Mouse (Mus musculus) thymus, adult 2 months (tissue): ENCODE results near the gene Cdk17.

Source experiments
- CTCF ChIP-seq: fragments of 200-500 bp; IDR thresholded peaks from 2 replicates; pipeline ENCODE4 v1.5.1; 2012; ENCODE audit warnings: mild to moderate bottlenecking, control low read depth, low read length, moderate library complexity, borderline replicate concordance; ENCODE audit not compliant: control insufficient read depth, poor library complexity, insufficient read depth; ENCODE audit errors: extremely low read depth
- POLR2A ChIP-seq: fragments of 200-500 bp; IDR thresholded peaks from 2 replicates; pipeline ENCODE4 v1.6.1; 2012; ENCODE audit warnings: mild to moderate bottlenecking, low read length, control low read depth, moderate library complexity; ENCODE audit not compliant: control insufficient read depth, poor library complexity, insufficient read depth; ENCODE audit errors: extremely low read depth

DNA sequence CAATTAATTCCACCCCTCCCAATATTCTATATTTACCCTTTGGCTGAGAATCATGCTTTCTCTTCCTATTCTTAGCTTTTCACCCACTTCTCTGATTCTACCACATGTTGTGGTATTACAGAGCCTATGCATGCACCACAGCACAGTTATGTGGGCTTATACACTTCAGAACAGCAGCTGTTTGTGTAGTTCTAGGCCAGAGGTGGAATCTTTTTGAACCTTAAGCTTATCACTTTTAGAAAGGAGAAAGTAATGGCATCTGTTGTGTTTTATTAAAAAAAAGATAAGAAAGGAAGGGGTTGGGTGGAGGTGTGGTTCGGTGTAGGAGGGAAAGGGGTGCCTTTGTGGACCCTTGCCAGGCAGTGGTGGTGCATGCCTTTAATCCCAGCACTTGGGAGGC is 16.1 kb upstream of the Cdk17 start:
- TF ChIP-seq CTCF: no peak
- TF ChIP-seq POLR2A: no peak
